Mouse (Mus musculus) CH12.LX (cell line): Measurements from ENCODE around the gene Rnf10. TPM values are rescaled to one million over a fixed set of nuclear protein-coding genes. Genes with fewer than 3 reads are reported as not detected.
A peak's percentile ranks its signal among the peaks of the same experiment; 100 is the strongest.

Source experiments
- DNase-seq: peaks from one replicate; pipeline ENCODE4 v3.0.0-alpha.2; 2013; ENCODE audit errors: extremely low read depth
- H3K27ac ChIP-seq: 2 replicates; pipeline ENCODE4 v1.5.1; 2012; ENCODE audit warnings: low read depth, mild to moderate bottlenecking, control low read depth, moderate library complexity; ENCODE audit not compliant: insufficient read depth
- H3K27me3 ChIP-seq: replicated peaks from 2 replicates; pipeline ENCODE3; 2012; ENCODE audit warnings: inconsistent platforms
- H3K36me3 ChIP-seq, 2 experiments: replicated peaks in 1 of 2; 2 replicates each; pipeline versions ENCODE3 to v1.6.1; 2012; ENCODE audit warnings: inconsistent platforms in 1 of 2, low read length in 1 of 2, mild to moderate bottlenecking in 1 of 2, mixed read lengths in 1 of 2, moderate library complexity in 1 of 2; ENCODE audit not compliant: control insufficient read depth in 1 of 2, insufficient read depth in 1 of 2
- H3K4me1 ChIP-seq, 2 experiments: 2 replicates each; pipeline ENCODE4 v1.6.1; 2012; ENCODE audit warnings: inconsistent platforms in 1 of 2, moderate library complexity in 1 of 2; ENCODE audit not compliant: insufficient read depth in 2 of 2, control insufficient read depth in 1 of 2
- H3K4me2 ChIP-seq: 2 replicates; pipeline ENCODE4 v1.6.1; 2012; ENCODE audit warnings: low read depth, mild to moderate bottlenecking, control low read depth; ENCODE audit not compliant: poor library complexity, insufficient read depth, severe bottlenecking
- H3K4me3 ChIP-seq, 3 experiments: fragments of 150-350 bp in 1 of 3; sonication (generic) in 1 of 3; replicated peaks in 1 of 3; 2 replicates each; pipeline versions ENCODE3 to v1.5.1; 2011 to 2012; ENCODE audit warnings: low read depth in 2 of 3, low read length in 2 of 3, mild to moderate bottlenecking in 2 of 3, moderate library complexity in 2 of 3, control low read depth in 1 of 3, improper control_type of control experiment in 1 of 3, inconsistent platforms in 1 of 3, mixed read lengths in 1 of 3; ENCODE audit not compliant: poor library complexity in 1 of 3
- H3K79me2 ChIP-seq: replicated peaks from 2 replicates; pipeline ENCODE4 v1.6.1; 2012; ENCODE audit warnings: mild to moderate bottlenecking, moderate library complexity; ENCODE audit not compliant: control insufficient read depth, poor library complexity, insufficient read depth, severe bottlenecking; ENCODE audit errors: extremely low read depth
- H3K9ac ChIP-seq: 2 replicates; pipeline ENCODE4 v1.6.1; 2012; ENCODE audit warnings: low read depth, mild to moderate bottlenecking, control low read depth, moderate library complexity; ENCODE audit not compliant: insufficient read depth
- H3K9me3 ChIP-seq: replicated peaks from 2 replicates; pipeline ENCODE3; 2012; ENCODE audit warnings: low read length, inconsistent platforms, mixed read lengths
- CHD2 ChIP-seq: IDR thresholded peaks from 2 replicates; pipeline ENCODE4 v1.6.1; 2011; ENCODE audit warnings: low read length, improper control_type of control experiment
- CTCF ChIP-seq, 2 experiments: IDR thresholded peaks in 1 of 2; conservative IDR thresholded peaks in 1 of 2; 2 replicates each; pipeline ENCODE4 v1.5.1; 2011 to 2012; ENCODE audit warnings: low read depth in 2 of 2, low read length in 2 of 2, improper control_type of control experiment in 1 of 2, inconsistent platforms in 1 of 2, mild to moderate bottlenecking in 1 of 2, moderate library complexity in 1 of 2
- E2F4 ChIP-seq: IDR thresholded peaks from 2 replicates; pipeline ENCODE4 v1.6.1; 2011; ENCODE audit warnings: low read depth, low read length, improper control_type of control experiment; ENCODE audit not compliant: insufficient replicate concordance
- ELF1 ChIP-seq: IDR thresholded peaks from 2 replicates; pipeline ENCODE4 v1.6.1; 2014; ENCODE audit warnings: low read depth, mild to moderate bottlenecking, inconsistent platforms, low read length, improper control_type of control experiment
- IRF4 ChIP-seq: IDR thresholded peaks from 2 replicates; pipeline ENCODE4 v1.6.1; 2014; ENCODE audit warnings: low read depth, mild to moderate bottlenecking, inconsistent platforms, low read length, improper control_type of control experiment
- JUND ChIP-seq: conservative IDR thresholded peaks from 2 replicates; pipeline ENCODE4 v1.6.1; 2011; ENCODE audit warnings: low read depth, low read length, improper control_type of control experiment
- KAT2A ChIP-seq: IDR thresholded peaks from 2 replicates; pipeline ENCODE4 v1.6.1; 2012; ENCODE audit warnings: low read length, improper control_type of control experiment, inconsistent platforms; ENCODE audit not compliant: insufficient replicate concordance
- MAFK ChIP-seq: IDR thresholded peaks from 2 replicates; pipeline ENCODE4 v1.6.1; 2011; ENCODE audit warnings: low read length, improper control_type of control experiment; ENCODE audit not compliant: insufficient replicate concordance
- MAZ ChIP-seq: IDR thresholded peaks from 2 replicates; pipeline ENCODE4 v1.6.1; 2012; ENCODE audit warnings: low read depth, mild to moderate bottlenecking, inconsistent platforms, low read length, improper control_type of control experiment, moderate library complexity
- MEF2A ChIP-seq: IDR thresholded peaks from 2 replicates; pipeline ENCODE4 v1.6.1; 2014; ENCODE audit warnings: low read depth, mild to moderate bottlenecking, inconsistent platforms, low read length, improper control_type of control experiment, borderline replicate concordance
- MYC ChIP-seq: IDR thresholded peaks from 2 replicates; pipeline ENCODE4 v1.6.1; 2011; ENCODE audit warnings: low read depth, mild to moderate bottlenecking, improper control_type of control experiment, low read length
- POLR2AphosphoS2 ChIP-seq: IDR thresholded peaks from 2 replicates; pipeline ENCODE4 v1.6.1; 2011; ENCODE audit warnings: low read depth, low read length, improper control_type of control experiment
- RCOR1 ChIP-seq: conservative IDR thresholded peaks from 2 replicates; pipeline ENCODE4 v1.6.1; 2012; ENCODE audit warnings: low read depth, mild to moderate bottlenecking, inconsistent platforms, low read length, improper control_type of control experiment
- TCF12 ChIP-seq: IDR thresholded peaks from 2 replicates; pipeline ENCODE4 v1.6.1; 2014; ENCODE audit warnings: low read depth, mild to moderate bottlenecking, inconsistent platforms, low read length, improper control_type of control experiment
- ZC3H11A ChIP-seq: IDR thresholded peaks from 2 replicates; pipeline ENCODE4 v1.6.1; 2012; ENCODE audit warnings: low read depth, mild to moderate bottlenecking, inconsistent platforms, low read length, improper control_type of control experiment
- dilution Hi-C: fragments of 300-500 bp; cut with MboI; formaldehyde crosslinking; loops from 2 replicates; pipeline ENCODE4 v1.14.3; 2020; ENCODE audit warnings: low sequenced_read_pairs; ENCODE audit not compliant: extremely low pct_unique_long_range_greater_than_20kb, extremely low pct_ligation_motif_present
- in situ Hi-C: fragments of 300-500 bp; cut with MboI; formaldehyde crosslinking; loops from 3 replicates; pipeline ENCODE4 v1.14.3; 2019; ENCODE audit warnings: low sequenced_read_pairs, low pct_ligation_motif_present, low pct_unique_long_range_greater_than_20kb, mixed read lengths
- polyA plus RNA-seq: library from polyadenylated mRNA; unstranded; fragments of >175 nt; gene quantifications from 2 replicates; pipeline ENCODE4 v1.2.1, GENCODE M21; 2012; ENCODE audit warnings: low read depth; ENCODE audit not compliant: insufficient read length
- total RNA-seq, 2 experiments: library from RNA; depleted of rRNA; stranded (reverse); fragments of 300-350 nt in 1 of 2; fragments of >200 nt in 1 of 2; gene quantifications; 2 replicates each; pipeline ENCODE4 v1.2.3; 2012 to 2014

Gene Rnf10
- total and polyA plus RNA-seq, 3 experiments = 38.5 to 187 (median 63.6) TPM

DNA sequence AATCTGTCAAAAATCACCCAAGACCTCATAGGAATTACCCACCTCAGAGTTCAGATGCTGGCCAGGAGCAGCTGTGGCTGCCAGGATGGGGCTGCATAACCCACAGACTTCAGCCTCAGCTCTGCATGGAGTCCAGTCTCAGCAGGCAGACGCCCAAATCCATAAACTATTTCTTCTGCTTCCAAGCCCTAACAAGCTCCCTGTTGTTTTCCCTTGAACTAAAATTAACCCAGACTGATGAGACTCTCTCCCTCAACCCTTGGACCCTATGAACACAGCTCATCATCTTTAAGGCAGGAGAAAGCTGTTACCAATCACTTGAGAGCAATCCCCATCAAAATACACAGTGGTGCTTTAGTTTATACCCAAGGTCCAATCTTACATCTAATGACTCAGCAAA is 17.2 kb downstream of the Rnf10 start:
- no peak overlapping the region for H3K27ac ChIP-seq
- H3K4me1 ChIP-seq = no peaks in the 10 kb centered on the region
- dilution Hi-C loops (no loop called here), in situ Hi-C loops (no loop called here)
- TF ChIP-seq CTCF (conservative IDR thresholded peaks at IDR 0.05 in 1 of 2, IDR thresholded peaks at IDR 0.05 in 1 of 2; ENCODE audit: low read depth in 2 of 2, low read length in 2 of 2) = no peak
- no peak for TF ChIP-seq TCF12
- TF ChIP-seq CHD2 = no peak
- no peak for TF ChIP-seq E2F4
- H3K36me3 ChIP-seq = peaks cover 60 to 70% of the 10 kb centered on the region in 2 experiments
- no peaks in the 10 kb centered on the region for H3K9me3 ChIP-seq
- no peak overlapping the region for H3K4me2 ChIP-seq
- DNase-seq = no peak
- no peaks in the 10 kb centered on the region for H3K27me3 ChIP-seq
- H3K9ac ChIP-seq = no peak overlapping the region
- no peak overlapping the region for H3K4me3 ChIP-seq
- peaks cover 7% of the 10 kb centered on the region for H3K79me2 ChIP-seq

DNA sequence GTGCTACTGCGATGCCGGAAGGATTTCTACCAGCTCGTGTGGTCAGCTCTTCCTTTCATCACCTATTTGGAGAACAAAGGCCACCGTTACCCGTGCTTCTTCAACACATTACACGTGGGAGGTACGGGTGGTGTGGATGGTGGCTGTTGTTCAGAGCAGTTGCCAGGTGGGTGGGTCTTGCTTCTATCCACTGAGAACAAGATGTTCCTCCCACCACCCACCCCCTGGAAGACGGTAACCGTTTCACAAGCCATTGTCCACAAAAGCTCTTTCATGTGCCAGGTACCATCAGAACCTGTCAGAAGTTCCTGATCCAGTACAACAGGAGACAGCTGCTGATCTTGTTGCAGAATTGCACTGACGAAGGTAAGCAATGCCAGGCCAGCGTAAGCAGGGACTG is 32.5 kb downstream of the Rnf10 start:
- Histone ChIP-seq H3K27ac (no peak overlapping the region), H3K9me3 (no peaks in the 10 kb centered on the region), H3K4me1 (peaks cover 0 to 9% of the 10 kb centered on the region in 2 experiments; a peak in 2 of 4 replicates), H3K79me2 (peaks cover 19% of the 10 kb centered on the region), H3K36me3 (peaks cover 54 to 59% of the 10 kb centered on the region in 2 experiments), H3K27me3 (no peaks in the 10 kb centered on the region), H3K9ac (no peak overlapping the region), H3K4me2 (no peak overlapping the region), H3K4me3 (no peak overlapping the region)
- in situ Hi-C loops = no loop called here
- dilution Hi-C loops = no loop called here
- DNase-seq = no peak
- TF ChIP-seq ZC3H11A (no peak), MAFK (no peak), MEF2A (no peak), JUND (no peak), RCOR1 (no peak), KAT2A (no peak), TCF12 (no peak)

DNA sequence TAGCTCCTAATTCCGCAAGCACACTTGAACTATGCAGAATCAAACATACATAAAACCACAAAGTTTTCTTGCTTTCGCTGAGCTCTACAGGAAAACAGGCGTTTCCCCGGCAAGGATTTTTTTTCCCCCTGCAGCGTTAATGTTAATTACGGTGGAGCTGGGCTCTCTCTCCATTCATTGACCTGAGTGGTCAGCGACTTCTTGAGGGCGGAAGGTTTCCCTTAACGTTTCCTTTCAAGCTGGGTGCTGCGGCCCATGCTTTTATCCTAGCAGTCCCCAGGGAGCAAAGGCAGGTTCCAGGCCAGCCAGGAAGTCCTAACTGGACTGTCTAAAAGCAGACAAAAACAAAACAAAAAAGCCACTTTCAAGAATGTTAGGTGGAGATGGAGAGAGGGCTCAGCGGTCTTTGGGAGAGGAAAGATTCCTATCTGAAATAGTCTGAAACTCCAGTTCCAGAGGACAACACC is 33.9 kb downstream of the Rnf10 start:
- Histone ChIP-seq H3K27me3 (no peaks in the 10 kb centered on the region), H3K36me3 (peaks cover 40 to 45% of the 10 kb centered on the region in 2 experiments), H3K4me2 (peak overlapping the region; percentile 72), H3K4me1 (peaks cover 0 to 9% of the 10 kb centered on the region in 2 experiments; a peak in 2 of 4 replicates), H3K9me3 (no peaks in the 10 kb centered on the region), H3K79me2 (peaks cover 19% of the 10 kb centered on the region), H3K9ac (peak overlapping the region; percentile 42), H3K4me3 (peak overlapping the region; percentile 54 to 95 (median 90)), H3K27ac (no peak overlapping the region)
- in situ Hi-C loops = loop anchor here (5.0 kb wide), 2 partner anchors 111 to 261 kb away; no protein-coding TSS in a partner anchor
- dilution Hi-C loops = no loop called here
- peak; percentile 14 for DNase-seq
- TF ChIP-seq IRF4 (no peak), POLR2AphosphoS2 (no peak), ELF1 (no peak), MYC (no peak), MAZ (no peak)
- TF ChIP-seq, all 38 proteins: peak for 0
